Mouse (Mus musculus) stomach, postnatal 0 days (tissue): ENCODE data around the gene Lmod2.

Experiments
- CTCF ChIP-seq: IDR thresholded peaks from 2 replicates; pipeline ENCODE4 v1.5.1; 2016; ENCODE audit warnings: antibody characterized with exemption, low read depth, mild to moderate bottlenecking, moderate library complexity
- EP300 ChIP-seq: optimal IDR thresholded peaks from 2 replicates; pipeline ENCODE3; 2016; ENCODE audit warnings: antibody characterized with exemption

GRCm38 (mm10) chr6:24635814-24636213 is 38.3 kb downstream of the Lmod2 start:
- TF ChIP-seq EP300 (no peak), CTCF (peak; percentile 55)
